Mouse (Mus musculus): ENCODE measurements around the gene Plekha3.

DNA sequence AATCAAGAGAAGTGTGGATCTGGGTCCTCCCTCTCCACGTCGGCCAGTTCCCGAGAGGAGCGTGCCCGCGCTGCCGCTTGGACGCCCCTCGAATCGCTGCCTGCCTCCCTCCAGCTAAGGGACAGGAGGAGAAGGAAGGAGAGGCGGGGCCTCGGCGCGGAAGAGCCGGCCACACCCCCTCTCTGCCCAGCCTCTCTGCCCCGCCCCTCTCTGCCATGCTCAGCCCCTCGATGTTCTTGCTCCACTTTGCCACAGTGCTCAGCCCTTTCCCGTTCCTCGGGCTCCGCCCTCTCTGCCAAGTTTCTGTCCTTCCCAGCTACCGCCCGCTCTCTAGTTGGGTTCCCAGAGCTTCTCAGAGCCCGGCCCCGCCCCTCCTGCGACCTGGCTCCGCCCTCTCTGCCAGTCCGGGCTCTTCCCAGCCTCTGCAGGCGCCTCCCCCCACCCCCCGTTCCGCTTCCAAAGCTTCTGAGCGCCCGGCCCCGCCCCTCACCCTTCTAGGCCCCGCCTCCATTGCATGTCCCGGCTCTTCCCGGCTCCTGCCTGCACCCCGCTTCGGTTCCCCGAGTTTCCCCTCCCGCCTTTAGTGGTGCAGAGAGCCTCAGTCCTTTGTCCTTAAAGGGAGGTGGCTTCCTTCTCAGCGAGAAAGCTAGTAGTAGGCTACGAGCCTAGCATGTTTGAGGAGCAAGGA is 27.1 kb upstream of the Plekha3 start, which contains the start of the genes Prkra and Pjvk:
- no peak for TF ChIP-seq POU5F1 (IDR thresholded peaks at IDR 0.05; ENCODE audit: borderline replicate concordance, low read length)
- no peak for TF ChIP-seq CTCF (conservative IDR thresholded peaks at IDR 0.05; ENCODE audit: low read length)
- no peak for TF ChIP-seq NANOG (IDR thresholded peaks at IDR 0.05; ENCODE audit: borderline replicate concordance, low read length)
